Mouse (Mus musculus) adrenal gland, adult 18-20 months (tissue): ENCODE data around the gene Akirin1. TPM values are rescaled to one million over a fixed set of nuclear protein-coding genes. Genes with fewer than 3 reads are reported as not detected.

Experiments
- DNase-seq, 2 experiments: peaks; one replicate each; pipeline ENCODE4 v3.0.0; 2021 to 2022; ENCODE audit warnings: low spot score in 2 of 2
- total RNA-seq, 2 experiments: library from RNA; stranded (reverse); gene quantifications; 1 replicate in 1 of 2; 2 replicates in 1 of 2; pipeline ENCODE4 v1.2.3; 2021

Akirin1 gene
- total RNA-seq, 2 experiments from 2014 or later, result 76.4 to 78.7 TPM

DNA sequence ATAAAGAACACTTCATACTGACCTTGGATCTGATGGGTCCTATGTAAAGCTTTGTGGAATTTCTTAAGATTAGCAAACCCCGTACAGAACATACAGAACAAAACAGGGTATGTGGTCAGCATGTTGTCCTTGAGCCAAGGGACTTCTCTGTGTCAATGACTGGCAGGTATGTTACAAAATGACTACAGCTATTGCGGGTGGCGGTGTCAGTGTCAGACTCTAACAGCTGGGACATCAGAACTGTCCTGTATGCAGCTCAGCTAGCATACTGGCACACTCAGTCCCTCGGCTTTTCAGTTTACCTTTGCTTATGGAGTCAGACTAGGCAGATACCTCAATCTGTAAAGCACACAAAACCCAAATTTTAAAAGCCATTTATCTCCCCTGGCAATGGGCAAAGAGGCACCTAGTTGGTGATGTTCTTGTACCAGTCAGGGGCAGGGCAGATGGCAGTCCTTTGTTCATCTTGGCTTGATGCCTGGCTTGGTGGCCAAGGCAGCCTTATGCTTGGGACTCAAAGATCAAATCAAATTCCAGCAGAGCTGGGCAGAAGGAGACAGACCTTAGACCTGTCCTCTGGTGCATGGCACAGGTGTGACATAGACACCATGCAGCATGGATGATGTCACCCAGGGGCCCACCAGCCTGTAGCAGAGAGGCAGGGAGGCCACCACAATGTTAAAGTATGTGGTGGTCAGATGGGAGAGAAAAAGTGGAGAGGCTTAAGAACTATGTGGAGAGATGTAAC, 17.8 kb downstream of the Akirin1 start:
- no peak for DNase-seq

DNA sequence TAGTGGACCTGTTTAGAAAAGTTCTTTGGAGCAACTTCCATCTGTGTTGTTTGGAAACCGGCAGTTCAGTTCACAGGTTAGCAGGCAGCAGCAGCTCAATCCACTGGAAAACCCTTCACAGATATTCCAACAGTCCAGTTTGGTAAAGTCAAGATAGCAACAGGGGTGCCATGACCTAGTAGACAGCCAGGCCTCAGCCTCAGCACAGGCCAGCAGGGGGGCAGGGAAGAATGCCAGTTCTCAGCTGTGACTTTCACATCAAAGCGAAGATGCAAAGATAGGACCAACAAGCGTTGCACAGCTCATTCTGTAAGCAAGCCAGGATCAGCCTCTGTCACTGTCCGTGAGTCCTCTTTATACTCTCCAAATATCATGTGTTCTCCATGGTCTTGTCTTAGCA, 28.4 kb downstream of the Akirin1 start:
- DNase-seq, result no peak

DNA sequence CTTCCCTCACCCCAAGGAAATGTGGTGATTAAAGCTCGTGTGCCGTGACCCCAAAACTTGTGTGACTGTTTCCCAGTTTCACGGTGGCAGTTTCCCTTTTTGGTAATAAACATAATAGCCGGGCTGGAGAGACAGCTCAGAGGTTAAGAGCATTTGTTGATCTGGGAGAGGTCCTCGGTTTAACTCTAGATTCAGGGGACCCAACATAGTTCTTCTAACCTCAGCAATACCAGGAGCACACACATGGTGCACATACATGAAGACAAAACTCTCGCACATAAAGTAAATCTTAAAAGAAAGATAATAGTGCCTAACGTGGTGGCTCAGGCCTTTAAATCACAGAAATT, 31.7 kb downstream of the Akirin1 start:
- DNase-seq, result no peak

- DNase-seq, result peak; percentile 92 to 96
Observed at GRCm38 (mm10) chr4:123717574-123718433, 32.3 kb downstream of the Akirin1 start, which contains the start of gene Ndufs5. TSS of gene Ndufs5 (minus strand) at chr4:123718202.

GRCm38 (mm10) chr4:123712431-123712830, 37.7 kb downstream of the Akirin1 start:
- no peak for DNase-seq

DNA sequence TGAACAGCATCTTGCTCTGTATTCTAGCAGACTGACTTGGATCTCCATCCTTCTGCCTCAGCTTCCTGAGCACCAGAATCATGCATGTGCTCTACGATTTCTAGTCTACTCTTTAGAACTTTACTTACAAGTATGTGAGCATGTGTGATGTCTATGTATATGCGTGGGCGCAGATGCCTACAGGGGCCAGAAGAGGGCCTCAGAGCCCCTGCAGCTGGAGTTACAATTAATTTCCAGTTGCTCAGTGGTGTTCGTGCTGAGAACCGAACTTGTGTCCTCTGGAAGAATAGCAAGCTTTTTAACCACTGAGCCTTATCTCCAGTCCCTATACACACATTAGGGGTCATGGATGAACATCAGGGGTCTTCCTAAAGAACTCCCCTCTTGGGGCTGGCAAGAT, 42.8 kb downstream of the Akirin1 start:
- DNase-seq, result no peak

- DNase-seq, result no peak
Observed at GRCm38 (mm10) chr4:123705340-123705739, 44.8 kb downstream of the Akirin1 start.

GRCm38 (mm10) chr4:123693384-123693783, 56.8 kb downstream of the Akirin1 start:
- no peak for DNase-seq

DNA sequence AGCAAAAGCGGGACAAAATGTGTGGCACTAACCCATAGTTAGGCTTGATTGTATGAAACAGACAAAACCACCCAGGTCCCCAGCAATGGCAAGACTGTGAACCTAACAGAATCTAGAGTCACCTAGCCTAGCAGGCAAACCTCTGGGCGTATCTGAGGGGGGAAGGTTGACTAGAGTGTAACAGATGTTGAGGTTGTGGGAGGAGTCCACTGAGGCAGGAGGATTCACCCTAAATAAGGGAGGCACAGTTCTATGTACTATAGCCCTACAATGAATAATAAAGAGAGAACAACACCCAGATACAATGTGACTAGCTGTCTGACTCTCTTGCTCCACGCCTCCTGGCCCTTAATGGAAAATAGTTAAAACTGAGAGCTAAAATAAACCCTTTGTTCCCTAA, 58.1 kb downstream of the Akirin1 start:
- no peak for DNase-seq

DNA sequence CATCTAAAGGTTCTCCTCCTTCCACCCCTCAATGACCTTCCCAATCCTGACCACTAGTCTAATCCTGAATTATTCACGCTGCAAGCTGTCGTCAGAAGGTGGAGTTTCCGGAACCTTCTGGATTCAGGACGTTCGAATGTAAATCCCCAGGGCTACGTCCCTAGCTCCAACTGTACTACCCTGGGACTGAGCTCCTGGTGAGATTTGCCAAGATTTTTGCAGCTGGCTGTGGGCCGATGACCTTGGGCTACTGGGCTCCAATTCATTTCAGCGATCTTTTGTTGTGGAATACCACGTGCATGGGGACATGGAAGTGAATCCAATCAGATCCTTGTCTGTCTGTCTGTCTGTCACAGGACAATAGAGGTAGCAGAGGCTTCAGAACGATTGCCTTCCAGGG, 59.8 kb downstream of the Akirin1 start:
- DNase-seq, result no peak

- DNase-seq, result peak; percentile 41 to 47
Observed at GRCm38 (mm10) chr4:123687025-123687781, 62.9 kb downstream of the Akirin1 start.

- DNase-seq, result peak in 1 of 2 experiments; percentile 38
Observed at GRCm38 (mm10) chr4:123686368-123687024, 63.6 kb downstream of the Akirin1 start.

DNA sequence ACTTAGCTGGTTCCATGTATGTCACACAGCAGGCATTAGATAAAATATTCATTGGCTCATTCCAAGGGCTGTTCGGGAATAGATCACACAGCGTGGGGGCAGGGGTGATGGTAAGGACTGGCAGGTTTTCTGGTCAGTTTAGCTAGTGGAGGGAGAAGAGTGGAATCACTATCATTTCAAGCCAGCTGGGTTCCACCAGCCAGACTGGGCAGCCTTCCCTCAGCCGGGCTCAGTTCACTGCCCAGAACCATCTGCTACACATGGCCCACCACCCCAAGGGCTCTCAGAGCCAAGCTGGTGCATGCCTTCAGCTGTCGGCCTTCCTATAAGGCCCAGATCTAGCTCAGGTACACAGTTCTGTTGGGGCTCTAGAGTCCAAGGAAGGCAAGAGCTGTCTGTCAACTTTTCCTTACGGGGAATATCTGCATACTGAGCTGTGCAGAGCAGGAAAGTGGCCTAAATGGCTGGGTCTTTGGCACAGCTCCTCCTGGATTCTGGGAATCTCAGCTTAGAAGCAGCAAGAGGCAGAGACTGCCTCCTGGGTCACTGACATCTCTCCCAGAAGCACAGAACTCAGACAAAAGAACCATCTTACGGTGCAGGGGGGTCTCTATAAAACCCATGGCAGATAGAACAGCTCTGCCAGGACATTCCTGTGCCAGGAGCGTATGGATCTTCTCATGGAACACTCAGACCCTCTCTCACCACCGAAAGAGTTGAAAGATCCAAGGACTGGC, 64.5 kb downstream of the Akirin1 start:
- no peak for DNase-seq

DNA sequence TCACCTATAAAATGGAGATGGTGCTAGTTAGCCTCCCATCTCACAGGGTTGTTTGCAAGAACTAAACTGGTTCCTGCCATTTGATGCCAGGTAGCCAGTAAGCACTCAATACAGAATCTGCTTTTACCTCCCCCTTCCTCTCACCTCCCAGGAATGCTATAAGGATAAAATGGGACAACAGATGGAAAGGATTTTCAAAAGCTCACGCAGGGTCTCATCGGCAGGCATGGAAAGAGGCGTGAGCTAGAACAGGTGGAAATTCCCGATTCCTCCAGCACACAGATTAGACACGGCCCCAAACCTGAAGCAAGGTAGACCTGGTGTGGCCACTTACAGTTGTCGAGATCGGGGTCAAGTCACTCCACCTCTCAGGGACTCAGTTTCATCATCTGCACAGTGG, 65.1 kb downstream of the Akirin1 start:
- DNase-seq, result no peak

Other genes with a start within 250 kb of the Akirin1 start
- 100 to 1,000 TPM; 108 to 123 TPM for gene Macf1, start 66.0 kb downstream of the Akirin1 start, total RNA-seq
- gene Ndufs5, start 32.1 kb downstream of the Akirin1 start, total RNA-seq, result 100 to 1,000 TPM; 244 to 304 TPM
- 1 to 10 TPM; 1.1 to 1.2 TPM for gene Rhbdl2, start 37.5 kb upstream of the Akirin1 start, total RNA-seq
- gene 4933427I04Rik, start 109.3 kb upstream of the Akirin1 start, total RNA-seq, result not detected
- gene Mycbp, start 154.5 kb upstream of the Akirin1 start, total RNA-seq, result 10 to 100 TPM; 40.4 to 56.8 TPM
- gene Rragc, start 167.1 kb upstream of the Akirin1 start, total RNA-seq, result 10 to 100 TPM; 87.7 to 97.9 TPM
- gene 4930535I16Rik, start 167.7 kb upstream of the Akirin1 start, total RNA-seq, result not detected